8 mouse cellular contexts compared by ENCODE assay signal in the genomic region with DNA sequence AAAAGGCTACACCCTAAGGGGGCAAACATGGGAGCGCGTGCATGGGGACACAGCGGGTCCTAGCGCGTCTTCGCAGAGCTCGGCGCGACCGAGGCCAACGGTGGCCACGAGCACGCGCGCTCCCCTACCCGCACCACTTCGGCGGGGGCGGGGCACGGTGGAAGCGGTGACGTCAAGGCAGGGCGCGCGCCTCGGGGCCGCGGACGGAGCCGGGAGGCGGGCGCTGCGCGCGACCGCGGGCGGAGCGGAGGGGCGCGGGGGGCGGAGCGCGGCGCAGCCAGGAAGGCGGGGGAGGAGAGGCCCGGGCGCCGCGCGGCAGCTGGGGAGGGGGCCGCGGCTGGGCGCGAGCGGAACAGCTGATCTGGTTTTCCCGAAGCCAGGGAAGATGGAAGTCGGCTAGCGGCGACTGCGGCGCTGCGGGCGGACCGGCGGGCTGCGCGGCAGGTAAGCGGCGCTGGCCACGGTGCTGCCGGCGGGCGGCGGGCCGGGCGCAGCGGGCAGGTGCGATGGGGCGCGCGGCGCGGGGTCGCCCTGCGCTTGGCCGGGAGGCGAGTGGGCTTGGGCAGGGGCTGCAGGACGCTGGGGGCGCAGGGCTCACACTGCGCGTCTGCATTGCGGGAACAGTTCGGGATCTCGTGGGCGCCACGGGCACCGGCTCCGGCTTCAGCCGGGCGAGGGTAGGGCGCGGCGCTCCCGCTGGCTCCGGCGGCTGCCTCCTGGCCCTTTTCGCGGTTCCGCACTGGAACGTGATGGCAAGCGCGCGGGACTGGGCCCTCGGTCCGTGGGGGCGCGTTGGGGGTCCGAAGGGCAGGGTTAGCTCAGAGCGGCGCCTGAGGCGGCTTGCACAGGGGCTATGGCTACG. TPM values are rescaled to one million over a fixed set of nuclear protein-coding genes. Genes with fewer than 3 reads are reported as not detected.
DNase-seq lines count a peak whose midpoint lies in the region; ATAC-seq and TF ChIP-seq lines count a peak whose summit lies in the region.

TSS of gene Otud7a (plus strand) at position 268 of the 862 bp plus-strand sequence.

- peak within 1 kb of the TSS; percentile 87 for H3K4me3 ChIP-seq in hindbrain, postnatal 0 days (ENCODE audit: low read length)
- peak within 1 kb of the TSS; percentile 73 for H3K4me3 ChIP-seq in midbrain, embryonic 12.5 days
- peak within 1 kb of the TSS; percentile 55 for H3K4me3 ChIP-seq in stomach, embryonic 16.5 days (replicated peaks; ENCODE audit: low read length)

- H3K9ac ChIP-seq in hindbrain, postnatal 0 days (replicated peaks; ENCODE audit: low read length), result peak within 1 kb of the TSS; percentile 88
- peak within 1 kb of the TSS; percentile 78 for H3K9ac ChIP-seq in midbrain, embryonic 12.5 days (replicated peaks)
- peak within 1 kb of the TSS; percentile 46 for H3K9ac ChIP-seq in stomach, embryonic 16.5 days (ENCODE audit: low read length)

- peak; percentile 35 for DNase-seq in gastrocnemius, postnatal 10 days
- no peak for DNase-seq in gastrocnemius, adult 18-20 months (ENCODE audit: low spot score)
- peak; percentile 96 to 99 for DNase-seq in cerebellum, postnatal 14 days
- peak; percentile 75 to 88 for DNase-seq in frontal cortex, postnatal 14 days (ENCODE audit: low spot score in 2 of 2)
- peak; percentile 96 for DNase-seq in hindbrain, postnatal 0 days (ENCODE audit: low spot score)
- DNase-seq in left cerebral cortex, adult 9 months (ENCODE audit: low spot score in 2 of 2), result peak; percentile 52 to 89

- no peaks in the 10 kb centered on the region for H3K36me3 ChIP-seq in hindbrain, postnatal 0 days (ENCODE audit: insufficient read depth, low read length)
- H3K36me3 ChIP-seq in midbrain, embryonic 12.5 days, result no peaks in the 10 kb centered on the region
- no peaks in the 10 kb centered on the region for H3K36me3 ChIP-seq in stomach, embryonic 16.5 days (ENCODE audit: control insufficient read depth, insufficient read depth, low read length)

- peak within 1 kb of the TSS; percentile 71 for H3K4me2 ChIP-seq in hindbrain, postnatal 0 days (ENCODE audit: low read depth, low read length)
- peak within 1 kb of the TSS; percentile 91 for H3K4me2 ChIP-seq in midbrain, embryonic 12.5 days (replicated peaks)
- peak within 1 kb of the TSS; percentile 85 for H3K4me2 ChIP-seq in stomach, embryonic 16.5 days (ENCODE audit: low read depth, low read length)

- WGBS in hindbrain, postnatal 0 days, result under 1% methylated on average over 107 of the region's 123 CpGs
- under 1% methylated on average over 99 of the region's 123 CpGs for WGBS in midbrain, embryonic 12.5 days
- 1% methylated on average over 93 of the region's 123 CpGs for WGBS in stomach, embryonic 16.5 days

- H3K27me3 ChIP-seq in hindbrain, postnatal 0 days (ENCODE audit: insufficient read depth, low read length), result no peaks in the 10 kb centered on the region
- H3K27me3 ChIP-seq in midbrain, embryonic 12.5 days, result peaks cover 8% of the 10 kb centered on the region
- peaks cover 19% of the 10 kb centered on the region for H3K27me3 ChIP-seq in stomach, embryonic 16.5 days (ENCODE audit: control insufficient read depth, insufficient read depth, low read length)

- ATAC-seq in hindbrain, postnatal 0 days, result peak; percentile 94
- peak; percentile 94 for ATAC-seq in midbrain, embryonic 12.5 days (ENCODE audit: low FRiP score, low read depth)
- ATAC-seq in stomach, embryonic 16.5 days (ENCODE audit: insufficient read depth, low FRiP score), result peak; percentile 87

- TF ChIP-seq CTCF in hindbrain, postnatal 0 days (IDR thresholded peaks at IDR 0.05; ENCODE audit: low read depth), result no peak

- H3K27ac ChIP-seq in hindbrain, postnatal 0 days, result peak within 1 kb of the TSS; percentile 83
- H3K27ac ChIP-seq in midbrain, embryonic 12.5 days (replicated peaks), result peak within 1 kb of the TSS; percentile 77
- no peak within 1 kb of the TSS for H3K27ac ChIP-seq in stomach, embryonic 16.5 days (ENCODE audit: low read length)

- no peaks in the 10 kb centered on the region for H3K9me3 ChIP-seq in hindbrain, postnatal 0 days (ENCODE audit: low read length)
- H3K9me3 ChIP-seq in midbrain, embryonic 12.5 days, result no peaks in the 10 kb centered on the region
- no peaks in the 10 kb centered on the region for H3K9me3 ChIP-seq in stomach, embryonic 16.5 days (replicated peaks; ENCODE audit: control insufficient read depth, low read length)

- 0 out of 2 replicates have a peak, but pooled peaks cover 4% of the 10 kb centered on the region for H3K4me1 ChIP-seq in hindbrain, postnatal 0 days (ENCODE audit: insufficient read depth, low read length)
- H3K4me1 ChIP-seq in midbrain, embryonic 12.5 days, result no peaks in the 10 kb centered on the region; the same call in 1 of the 2 replicates
- 0 out of 2 replicates have a peak, but pooled peaks cover 2% of the 10 kb centered on the region for H3K4me1 ChIP-seq in stomach, embryonic 16.5 days (ENCODE audit: control insufficient read depth, insufficient read depth, low read length)

RNA-seq across cellular contexts. Expression of gene Otud7a, which starts in this region (rescaled TPM):
- under 1 TPM; 0.23 to 0.68 TPM for total RNA-seq in gastrocnemius, postnatal 10 days (2021)
- not detected for total RNA-seq in gastrocnemius, adult 18-20 months (2021)
- 22.5 and 25.3 TPM in 2 replicates for total RNA-seq in hindbrain, postnatal 0 days (2014; rRNA removed)
- polyA plus RNA-seq in hindbrain, postnatal 0 days (2015; fragmentation: Nextera tagmentation; extraction: Ambion mirVana), result 3.2 and 4.4 TPM in 2 replicates
- polyA plus RNA-seq in midbrain, embryonic 12.5 days (2016; fragmentation: Nextera tagmentation; extraction: Ambion mirVana), result 1.9 and 2.1 TPM in 2 replicates
- 0.09 and 0.19 TPM in 2 replicates for polyA plus RNA-seq in stomach, embryonic 16.5 days (2015; fragmentation: Nextera tagmentation; extraction: Ambion mirVana)

Comparison
In these comparisons a context has a peak if more than half of its experiments do, and no peak if none do; other contexts are left out.
1. RNA of gene Otud7a (total RNA-seq): 22.5 to 25.3 TPM in hindbrain, postnatal 0 days; 0.23 to 0.68 TPM in gastrocnemius, postnatal 10 days and not detected in gastrocnemius, adult 18-20 months; every median in the first group is over 10 times any median in the second.
2. Peak in DNase-seq in gastrocnemius, postnatal 10 days; RNA of the gene not detected or under 1 TPM.
3. Peak in ATAC-seq, H3K4me3 ChIP-seq, H3K9ac ChIP-seq and H3K4me2 ChIP-seq in stomach, embryonic 16.5 days; RNA of the gene not detected or under 1 TPM.
4. Peak in every context shown above with its lines, with median percentiles within 50 percentile points of each other: ATAC-seq, H3K4me2 ChIP-seq, H3K4me3 ChIP-seq and H3K9ac ChIP-seq.